Mouse (Mus musculus) bone marrow, adult 2 months (tissue): Measurements from ENCODE around the gene Tph1.

ENCODE experiments used
- CTCF ChIP-seq: fragments of 200-500 bp; IDR thresholded peaks from 2 replicates; pipeline ENCODE4 v1.5.1; 2011; ENCODE audit warnings: low read length, control low read depth; ENCODE audit not compliant: control insufficient read depth, insufficient read depth
- POLR2A ChIP-seq: fragments of 200-500 bp; IDR thresholded peaks from 2 replicates; pipeline ENCODE4 v1.6.1; 2011; ENCODE audit warnings: low read depth, mild to moderate bottlenecking, control low read depth, low read length, borderline replicate concordance; ENCODE audit not compliant: control insufficient read depth

DNA sequence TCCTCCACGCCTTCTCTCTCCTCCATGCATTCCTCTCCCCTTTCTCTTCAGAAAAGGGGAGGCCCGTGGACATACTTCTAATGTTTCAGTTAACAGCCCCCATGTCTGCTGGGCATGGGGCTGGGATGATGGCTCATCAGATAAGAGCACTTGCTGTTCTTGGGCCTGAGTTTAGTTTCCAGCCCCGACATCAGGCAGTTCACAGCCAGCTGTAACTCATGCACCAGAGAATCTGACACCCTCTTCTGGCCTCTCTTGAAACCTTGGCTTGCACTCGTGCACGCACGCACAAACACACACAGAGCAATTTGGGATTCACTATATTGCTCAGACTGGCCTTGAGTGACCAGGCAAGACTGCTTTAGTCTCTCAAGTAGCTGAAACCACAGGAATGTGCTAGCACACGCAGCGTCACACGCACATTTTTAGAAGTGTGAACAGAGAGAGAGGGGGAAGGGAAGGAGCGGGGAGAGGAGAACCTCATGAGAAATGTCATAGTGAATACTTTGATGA lies at the start of gene Tph1:
- no peak for TF ChIP-seq CTCF
- no peak for TF ChIP-seq POLR2A
